Mouse (Mus musculus) megakaryocyte, embryonic 14.5 days (primary cell): Measurements from ENCODE around the gene Ahnak. TPM values are rescaled to one million over a fixed set of nuclear protein-coding genes. Genes with fewer than 3 reads are reported as not detected.

Source experiments
- H3K27me3 ChIP-seq: replicated peaks from 2 replicates; pipeline ENCODE3; 2012; ENCODE audit warnings: inconsistent platforms
- H3K36me3 ChIP-seq: replicated peaks from 2 replicates; pipeline ENCODE3; 2012; ENCODE audit warnings: low read length, inconsistent platforms, mixed read lengths
- H3K4me1 ChIP-seq: 2 replicates; pipeline ENCODE4 v1.6.1; 2012; ENCODE audit warnings: inconsistent platforms
- H3K4me3 ChIP-seq: replicated peaks from 2 replicates; pipeline ENCODE3; 2012; ENCODE audit warnings: moderate library complexity, mild to moderate bottlenecking, inconsistent platforms
- H3K9me3 ChIP-seq: 2 replicates; pipeline ENCODE4 v1.6.1; 2012; ENCODE audit warnings: inconsistent platforms
- FLI1 ChIP-seq: IDR thresholded peaks from 2 replicates; pipeline ENCODE4 v1.6.1; 2012; ENCODE audit warnings: low read length, inconsistent platforms, mixed read lengths
- GATA1 ChIP-seq: IDR thresholded peaks from 3 replicates; pipeline ENCODE4 v1.6.1; 2012; ENCODE audit warnings: mixed read lengths, low read length, inconsistent platforms, borderline replicate concordance
- polyA plus RNA-seq: library from polyadenylated mRNA; stranded (reverse); fragments of >175 nt; gene quantifications from 2 replicates; pipeline ENCODE4 v1.2.3, GENCODE M21; 2012; ENCODE audit warnings: low replicate concordance; ENCODE audit not compliant: insufficient read depth

The Ahnak gene
- polyA plus RNA-seq, 1 experiment: 28.7 TPM

- TF ChIP-seq GATA1 (no peak), FLI1 (no peak)
- H3K36me3 ChIP-seq: no peaks in the 10 kb centered on the region
- peaks cover 33% of the 10 kb centered on the region for H3K27me3 ChIP-seq
- H3K4me3 ChIP-seq: no peak overlapping the region
- no peaks in the 10 kb centered on the region for H3K9me3 ChIP-seq
- peaks cover 8% of the 10 kb centered on the region; the same call in 1 of the 2 replicates for H3K4me1 ChIP-seq
Measured at GRCm38 (mm10) chr19:9025562-9026257, 36.6 kb downstream of the Ahnak start.

- Histone ChIP-seq H3K27me3 (peaks cover 32% of the 10 kb centered on the region), H3K36me3 (no peaks in the 10 kb centered on the region)
- TF ChIP-seq GATA1 (no peak), FLI1 (no peak)
Measured at GRCm38 (mm10) chr19:9026634-9027033, 37.5 kb downstream of the Ahnak start.

GRCm38 (mm10) chr19:9027795-9028194, 38.7 kb downstream of the Ahnak start:
- H3K9me3 ChIP-seq: no peaks in the 10 kb centered on the region
- no peak overlapping the region for H3K4me3 ChIP-seq
- TF ChIP-seq FLI1 (no peak), GATA1 (no peak)
- H3K27me3 ChIP-seq: peaks cover 37% of the 10 kb centered on the region
- H3K36me3 ChIP-seq: no peaks in the 10 kb centered on the region
- peaks cover 12% of the 10 kb centered on the region for H3K4me1 ChIP-seq

More at GRCm38 (mm10) chr19:9026634-9027033, 37.5 kb downstream of the Ahnak start:
- Histone ChIP-seq H3K4me3 (no peak overlapping the region), H3K9me3 (no peaks in the 10 kb centered on the region), H3K4me1 (peaks cover 8% of the 10 kb centered on the region; the same call in 1 of the 2 replicates)

DNA sequence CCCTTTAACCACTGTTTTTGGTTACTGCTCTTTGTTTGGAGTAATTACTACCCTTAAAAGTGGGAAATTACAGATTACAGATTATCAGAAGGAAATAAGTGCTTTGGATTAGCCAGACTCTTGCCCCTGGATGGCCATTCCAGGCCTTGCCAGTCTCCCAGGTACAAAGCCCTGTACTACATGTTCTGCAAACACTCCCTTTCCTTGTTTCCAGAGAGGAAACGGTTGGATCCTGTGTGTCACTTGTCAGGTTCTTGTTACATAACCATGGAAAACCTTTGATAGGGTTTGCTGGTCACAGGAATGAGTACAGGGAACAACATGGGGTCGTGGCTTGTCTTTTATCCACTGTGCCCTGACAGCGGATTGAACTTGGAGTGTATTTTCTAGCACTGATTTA, 39.3 kb downstream of the Ahnak start:
- Histone ChIP-seq H3K9me3 (no peaks in the 10 kb centered on the region), H3K36me3 (no peaks in the 10 kb centered on the region)
- TF ChIP-seq GATA1: no peak
- TF ChIP-seq FLI1: no peak

DNA sequence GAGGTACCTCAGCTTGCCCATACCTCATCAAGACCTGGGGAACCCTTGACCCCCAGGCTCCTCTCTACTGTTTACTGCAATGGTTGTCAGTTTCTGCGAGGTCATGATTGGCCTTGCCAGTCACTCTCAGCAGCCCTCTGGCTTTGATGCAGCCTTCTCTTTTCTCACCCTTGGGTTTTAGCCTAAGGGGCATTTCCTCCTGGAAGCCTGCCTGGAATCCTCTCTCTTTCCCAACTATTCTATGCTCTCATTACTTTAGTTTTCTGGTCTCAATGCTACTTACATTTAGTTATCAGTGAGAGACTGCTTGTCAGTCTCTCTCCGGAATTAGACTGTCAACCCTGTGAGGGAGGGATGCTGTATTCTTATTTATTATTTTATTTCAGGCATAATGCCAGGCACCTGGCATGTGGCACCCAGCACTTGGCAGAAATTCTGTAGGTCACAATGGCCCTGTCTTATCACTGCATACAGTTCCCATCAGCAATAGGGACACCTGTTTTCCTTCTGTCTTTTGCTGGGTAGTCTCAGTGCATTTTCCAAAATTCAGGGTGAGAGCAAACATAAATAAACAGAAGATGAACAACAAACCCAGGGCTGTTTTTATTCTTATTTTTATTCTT, 40.7 kb downstream of the Ahnak start:
- peaks cover 31% of the 10 kb centered on the region for H3K4me1 ChIP-seq

More for the DNA sequence above, 39.3 kb downstream of the Ahnak start:
- peaks cover 18% of the 10 kb centered on the region for H3K4me1 ChIP-seq
- no peak overlapping the region for H3K4me3 ChIP-seq
- H3K27me3 ChIP-seq: peaks cover 35% of the 10 kb centered on the region

GRCm38 (mm10) chr19:9032502-9033129, 43.5 kb downstream of the Ahnak start:
- no peaks in the 10 kb centered on the region for H3K36me3 ChIP-seq
- H3K27me3 ChIP-seq: peaks cover 27% of the 10 kb centered on the region
- H3K4me3 ChIP-seq: no peak overlapping the region
- no peak for TF ChIP-seq FLI1
- TF ChIP-seq GATA1: no peak
- H3K9me3 ChIP-seq: no peaks in the 10 kb centered on the region
- peaks cover 28% of the 10 kb centered on the region for H3K4me1 ChIP-seq

More for the DNA sequence above, 40.7 kb downstream of the Ahnak start:
- peaks cover 38% of the 10 kb centered on the region for H3K27me3 ChIP-seq
- no peak overlapping the region for H3K4me3 ChIP-seq
- H3K9me3 ChIP-seq: no peaks in the 10 kb centered on the region
- TF ChIP-seq GATA1 (no peak), FLI1 (no peak)
- H3K36me3 ChIP-seq: no peaks in the 10 kb centered on the region

- peaks cover 30% of the 10 kb centered on the region for H3K4me1 ChIP-seq
- no peaks in the 10 kb centered on the region for H3K36me3 ChIP-seq
- H3K9me3 ChIP-seq: no peaks in the 10 kb centered on the region
- TF ChIP-seq GATA1 (no peak), FLI1 (no peak)
- no peak overlapping the region for H3K4me3 ChIP-seq
- H3K27me3 ChIP-seq: peaks cover 25% of the 10 kb centered on the region
Measured at GRCm38 (mm10) chr19:9033412-9034340, 44.6 kb downstream of the Ahnak start.

DNA sequence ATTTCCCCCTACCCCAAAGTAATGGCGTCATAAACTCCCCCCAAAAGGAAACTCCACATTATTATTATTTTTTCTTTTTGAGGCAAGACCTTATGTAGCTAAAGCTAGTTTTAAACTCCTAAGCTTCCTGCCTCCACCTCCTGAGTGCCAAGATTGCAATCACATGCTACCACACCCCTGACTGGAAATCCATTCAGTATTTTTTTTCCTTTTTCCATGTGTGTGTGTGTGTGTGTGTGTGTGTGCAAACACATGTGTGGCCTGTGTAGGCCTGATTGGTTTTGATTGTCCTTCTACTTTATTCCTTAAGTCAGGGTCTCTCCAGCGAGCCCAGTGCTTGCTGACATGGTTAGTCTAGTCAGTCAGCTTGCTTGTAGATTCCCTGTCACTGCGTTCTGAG, 45.4 kb downstream of the Ahnak start:
- TF ChIP-seq FLI1: no peak
- TF ChIP-seq GATA1: no peak
- Histone ChIP-seq H3K36me3 (no peaks in the 10 kb centered on the region), H3K4me1 (peaks cover 30% of the 10 kb centered on the region), H3K9me3 (no peaks in the 10 kb centered on the region), H3K4me3 (no peak overlapping the region), H3K27me3 (peaks cover 21% of the 10 kb centered on the region)

DNA sequence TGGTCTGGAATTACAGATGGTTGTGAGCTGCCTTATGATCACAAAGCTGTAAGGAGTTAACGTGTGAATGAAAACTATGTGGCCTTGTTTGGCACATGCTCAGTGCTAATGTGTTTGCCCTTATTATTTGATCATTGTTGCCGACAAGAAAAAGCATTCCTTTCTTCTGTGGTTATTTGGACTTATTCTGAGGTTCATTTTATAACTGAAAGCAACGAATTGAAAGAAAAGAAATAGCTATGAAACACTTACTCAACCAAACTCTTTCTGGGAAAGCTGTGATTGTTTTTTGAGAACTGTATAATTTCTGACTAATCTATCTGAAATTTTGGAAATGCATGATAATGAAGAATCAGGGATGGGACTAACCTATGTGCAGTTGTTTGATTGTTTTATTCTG, 46.0 kb downstream of the Ahnak start:
- TF ChIP-seq GATA1 (no peak), FLI1 (no peak)
- Histone ChIP-seq H3K36me3 (no peaks in the 10 kb centered on the region), H3K4me1 (peaks cover 34% of the 10 kb centered on the region), H3K27me3 (peaks cover 19% of the 10 kb centered on the region), H3K9me3 (no peaks in the 10 kb centered on the region), H3K4me3 (no peak overlapping the region)
